Mouse (Mus musculus) left cerebral cortex, postnatal 36 days (tissue): Measurements from ENCODE around the gene Mkrn3. TPM values are rescaled to one million over a fixed set of nuclear protein-coding genes. Genes with fewer than 3 reads are reported as not detected.

Experiments used
- DNase-seq, 2 experiments: peaks; one replicate each; pipeline ENCODE4 v3.0.0; 2021 to 2022; ENCODE audit warnings: low spot score in 2 of 2, mixed read lengths in 1 of 2
- intact Hi-C: fragments of 180-260 bp; cut with DNase I; formaldehyde crosslinking; loops from one replicate; pipeline ENCODE4 v1.15.1; 2025
- total RNA-seq, 2 experiments: library from RNA; stranded (reverse); gene quantifications; 2 replicates each; pipeline ENCODE4 v1.2.3; 2021

Mkrn3 gene
- total RNA-seq: 1 to 10 TPM in 1 of 2 experiments, under 1 TPM in 1; 1.00 to 1.4 TPM

- peak; percentile 27 to 30 for DNase-seq
- intact Hi-C loops: no loop called here
These were observed at the start of gene Mkrn3 for GRCm38 (mm10) chr7:62419493-62420360. Gene Mkrn3 (minus strand): TSS chr7:62420139.

- intact Hi-C loops: no loop called here
- peak; percentile 7 to 10 for DNase-seq
These were observed 44.2 kb upstream of the Mkrn3 start, which contains the start of gene Peg12 for GRCm38 (mm10) chr7:62463878-62464755. Gene Peg12 (minus strand): TSS chr7:62464510.

- intact Hi-C loops: no loop called here
These were observed 43.3 kb upstream of the Mkrn3 start for GRCm38 (mm10) chr7:62463007-62463877.

GRCm38 (mm10) chr7:62462229-62463006 is 42.5 kb upstream of the Mkrn3 start:
- intact Hi-C loops: no loop called here

More at GRCm38 (mm10) chr7:62463007-62463877, 43.3 kb upstream of the Mkrn3 start:
- peak; percentile 4 to 13 for DNase-seq

GRCm38 (mm10) chr7:62452353-62452752 is 32.4 kb upstream of the Mkrn3 start:
- intact Hi-C loops: no loop called here
- no peak for DNase-seq

More at GRCm38 (mm10) chr7:62462229-62463006, 42.5 kb upstream of the Mkrn3 start:
- no peak for DNase-seq

- intact Hi-C loops: no loop called here
These were observed 25.7 kb upstream of the Mkrn3 start for GRCm38 (mm10) chr7:62445431-62446165.

GRCm38 (mm10) chr7:62436394-62436793 is 16.5 kb upstream of the Mkrn3 start:
- no peak for DNase-seq
- intact Hi-C loops: no loop called here

More at GRCm38 (mm10) chr7:62445431-62446165, 25.7 kb upstream of the Mkrn3 start:
- no peak for DNase-seq

- no peak for DNase-seq
- intact Hi-C loops: no loop called here
These were observed 13.3 kb upstream of the Mkrn3 start for GRCm38 (mm10) chr7:62433243-62433642.

- intact Hi-C loops: loop anchor here (5.0 kb wide), 1 partner anchor 36 kb away; no protein-coding TSS in a partner anchor
- no peak for DNase-seq
These were observed 8.4 kb upstream of the Mkrn3 start for GRCm38 (mm10) chr7:62428337-62428736.

- intact Hi-C loops: no loop called here
These were observed 3.3 kb upstream of the Mkrn3 start for GRCm38 (mm10) chr7:62423210-62423609.

GRCm38 (mm10) chr7:62420566-62420965 is 627 bp upstream of the Mkrn3 start:
- intact Hi-C loops: no loop called here

More at GRCm38 (mm10) chr7:62423210-62423609, 3.3 kb upstream of the Mkrn3 start:
- no peak for DNase-seq

GRCm38 (mm10) chr7:62419105-62419492 is 840 bp downstream of the Mkrn3 start:
- intact Hi-C loops: no loop called here

More at GRCm38 (mm10) chr7:62420566-62420965, 627 bp upstream of the Mkrn3 start:
- DNase-seq: no peak

GRCm38 (mm10) chr7:62418346-62418745 is 1.6 kb downstream of the Mkrn3 start:
- no peak for DNase-seq
- intact Hi-C loops: no loop called here

More at GRCm38 (mm10) chr7:62419105-62419492, 840 bp downstream of the Mkrn3 start:
- DNase-seq: no peak

- intact Hi-C loops: no loop called here
- DNase-seq: no peak
These were observed 3.8 kb downstream of the Mkrn3 start for GRCm38 (mm10) chr7:62416173-62416572.

GRCm38 (mm10) chr7:62415222-62415621 is 4.7 kb downstream of the Mkrn3 start:
- intact Hi-C loops: no loop called here
- DNase-seq: no peak

- DNase-seq: no peak
- intact Hi-C loops: no loop called here
These were observed 12.1 kb downstream of the Mkrn3 start for GRCm38 (mm10) chr7:62407803-62408202.

GRCm38 (mm10) chr7:62406573-62407050 is 13.3 kb downstream of the Mkrn3 start:
- intact Hi-C loops: no loop called here
- peak; percentile 17 to 22 for DNase-seq
